Mouse (Mus musculus) small intestine, adult 2 months (tissue): Measurements from ENCODE around the gene Fgf12.

Experiments used
- CTCF ChIP-seq: fragments of 200-500 bp; IDR thresholded peaks from 2 replicates; pipeline ENCODE4 v1.5.1; 2012; ENCODE audit warnings: low read depth, mild to moderate bottlenecking, control low read depth, inconsistent platforms, low read length, moderate library complexity, mixed read lengths; ENCODE audit not compliant: insufficient replicate concordance, insufficient read length; ENCODE audit errors: extremely low read depth
- POLR2A ChIP-seq: fragments of 200-500 bp; IDR thresholded peaks from 2 replicates; pipeline ENCODE4 v1.6.1; 2012; ENCODE audit warnings: low read depth, mild to moderate bottlenecking, control low read depth, inconsistent platforms, low read length, moderate library complexity

GRCm38 (mm10) chr16:28408294-28408693 is 344.6 kb downstream of the Fgf12 start:
- TF ChIP-seq CTCF (no peak), POLR2A (no peak)
